Mouse (Mus musculus) kidney, embryonic 15.5 days (tissue): ENCODE data around the gene Tat. TPM values are rescaled to one million over a fixed set of nuclear protein-coding genes. Genes with fewer than 3 reads are reported as not detected.

ENCODE experiments used
- ATAC-seq: fragments of 200-750 bp; cut with Nextera tagmentation; replicated peaks from 2 replicates; pipeline ENCODE4 v1.8.0; 2017; ENCODE audit warnings: moderate TSS enrichment; ENCODE audit not compliant: low FRiP score
- H3K27ac ChIP-seq: fragments of 300-500 bp; sonication (generic); 2 replicates; pipeline ENCODE4 v1.5.1; 2015; ENCODE audit warnings: mild to moderate bottlenecking, inconsistent platforms
- H3K27me3 ChIP-seq: fragments of 300-500 bp; sonication (generic); 2 replicates; pipeline ENCODE4 v1.6.1; 2015; ENCODE audit warnings: inconsistent platforms
- H3K36me3 ChIP-seq: fragments of 300-500 bp; sonication (generic); 2 replicates; pipeline ENCODE4 v1.6.1; 2015; ENCODE audit warnings: inconsistent platforms
- H3K4me1 ChIP-seq: fragments of 300-500 bp; sonication (generic); 2 replicates; pipeline ENCODE4 v1.6.1; 2015; ENCODE audit warnings: inconsistent platforms
- H3K4me2 ChIP-seq: fragments of 300-500 bp; sonication (generic); 2 replicates; pipeline ENCODE4 v1.6.1; 2015; ENCODE audit warnings: moderate library complexity, mild to moderate bottlenecking, inconsistent platforms
- H3K4me3 ChIP-seq: fragments of 300-500 bp; sonication (generic); replicated peaks from 2 replicates; pipeline ENCODE4 v1.5.1; 2015; ENCODE audit warnings: mild to moderate bottlenecking, inconsistent platforms
- H3K9ac ChIP-seq: fragments of 300-500 bp; sonication (generic); 2 replicates; pipeline ENCODE4 v1.6.1; 2015; ENCODE audit warnings: mild to moderate bottlenecking, inconsistent platforms
- H3K9me3 ChIP-seq: fragments of 300-500 bp; sonication (generic); replicated peaks from 2 replicates; pipeline ENCODE4 v1.6.1; 2016; ENCODE audit warnings: inconsistent platforms
- WGBS: fragments of 180-500 bp; shearing (Covaris S2); methylation state at CpG from one replicate; pipeline ENCODE4 v1.1.7; 2015; ENCODE audit warnings: mixed read lengths; 5-methylcytosine and 5-hydroxymethylcytosine counted together
- polyA plus RNA-seq: library from polyadenylated mRNA; unstranded; fragments of >200 nt; fragmentation: Nextera tagmentation; extraction: Ambion mirVana; gene quantifications from 2 replicates; pipeline ENCODE4 v1.2.1, GENCODE M21; 2015

Tat gene
- not detected in 2 replicates for polyA plus RNA-seq

DNA sequence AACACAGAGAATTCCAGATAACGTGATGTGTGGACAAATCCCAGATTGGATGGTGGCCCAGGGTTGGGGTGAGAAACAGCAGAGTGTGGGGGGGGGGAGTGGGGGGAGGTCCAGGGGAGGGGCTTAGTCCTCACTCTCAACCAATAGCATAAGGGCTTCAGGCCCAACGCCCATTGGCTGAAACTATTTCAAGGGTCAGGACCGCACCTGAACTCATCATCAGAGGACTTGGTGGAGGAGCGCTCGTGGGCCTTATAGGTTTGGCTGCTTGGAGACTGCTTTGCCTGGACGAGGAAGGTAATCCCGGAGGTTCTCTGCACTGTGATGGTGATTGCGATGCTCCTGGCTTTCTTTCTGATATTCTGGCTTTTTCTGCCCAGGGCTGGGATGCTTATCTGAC, at the start of gene Tat:
Tat (plus strand) TSS at position 214 of the 400 bp plus-strand sequence.
- H3K4me1 ChIP-seq: no peaks in the 10 kb centered on the region
- H3K9me3 ChIP-seq: no peaks in the 10 kb centered on the region
- ATAC-seq: no peak
- no peak within 1 kb of the TSS for H3K9ac ChIP-seq
- no peak within 1 kb of the TSS for H3K4me2 ChIP-seq
- WGBS: 79% methylated on average over 8 of the region's 8 CpGs
- no peaks in the 10 kb centered on the region for H3K36me3 ChIP-seq
- H3K27ac ChIP-seq: no peak within 1 kb of the TSS
- no peak within 1 kb of the TSS for H3K4me3 ChIP-seq
- 0 out of 2 replicates have a peak, but pooled peaks cover 9% of the 10 kb centered on the region for H3K27me3 ChIP-seq

DNA sequence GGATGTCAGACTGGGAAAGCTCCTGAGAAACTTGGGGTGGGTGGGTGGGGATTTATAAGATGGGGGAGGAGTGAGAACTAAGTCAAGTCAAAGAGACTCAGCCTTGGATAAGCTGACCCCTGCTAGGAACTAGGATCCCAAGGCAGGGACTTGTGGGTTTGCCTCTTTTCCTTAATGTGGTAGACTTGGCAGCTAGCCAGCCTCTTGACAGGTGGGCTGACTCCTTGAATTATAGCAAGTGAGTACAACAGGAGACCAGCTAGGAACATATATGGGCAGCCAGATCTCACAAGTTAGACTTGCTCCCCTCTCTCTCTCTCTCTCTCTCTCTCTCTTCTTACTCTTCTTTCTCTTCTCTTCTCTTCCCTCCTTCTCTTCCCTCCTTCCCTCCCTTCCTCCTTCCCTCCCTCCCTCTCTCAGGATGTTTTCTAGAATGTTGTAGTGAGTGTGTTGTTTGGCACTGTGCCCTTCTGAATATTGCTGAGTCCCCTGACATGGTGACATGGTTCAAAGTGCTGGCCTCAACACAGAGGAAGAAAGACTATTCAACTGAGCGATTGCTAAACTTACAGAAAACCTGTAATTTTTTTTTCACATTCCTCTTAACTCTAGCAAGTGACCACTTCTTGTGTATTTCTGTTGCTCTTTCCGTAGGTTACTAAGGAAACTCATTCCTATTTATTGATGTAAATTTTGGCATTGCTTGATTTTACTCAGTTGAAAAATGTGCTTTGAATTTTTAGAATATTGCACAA, 48.5 kb upstream of the Tat start:
- H3K4me1 ChIP-seq: peaks cover 32% of the 10 kb centered on the region
- peak overlapping the region; percentile 23; the same call in 1 of the 2 replicates for H3K27ac ChIP-seq
- 61% methylated on average over 2 of the region's 2 CpGs for WGBS
- no peak overlapping the region for H3K4me2 ChIP-seq
- H3K36me3 ChIP-seq: peaks cover 42% of the 10 kb centered on the region
- no peak overlapping the region for H3K9ac ChIP-seq
- H3K9me3 ChIP-seq: no peaks in the 10 kb centered on the region
- H3K27me3 ChIP-seq: no peaks in the 10 kb centered on the region
- no peak overlapping the region for H3K4me3 ChIP-seq
- ATAC-seq: peak; percentile 52; the same call in 1 of the 2 replicates

DNA sequence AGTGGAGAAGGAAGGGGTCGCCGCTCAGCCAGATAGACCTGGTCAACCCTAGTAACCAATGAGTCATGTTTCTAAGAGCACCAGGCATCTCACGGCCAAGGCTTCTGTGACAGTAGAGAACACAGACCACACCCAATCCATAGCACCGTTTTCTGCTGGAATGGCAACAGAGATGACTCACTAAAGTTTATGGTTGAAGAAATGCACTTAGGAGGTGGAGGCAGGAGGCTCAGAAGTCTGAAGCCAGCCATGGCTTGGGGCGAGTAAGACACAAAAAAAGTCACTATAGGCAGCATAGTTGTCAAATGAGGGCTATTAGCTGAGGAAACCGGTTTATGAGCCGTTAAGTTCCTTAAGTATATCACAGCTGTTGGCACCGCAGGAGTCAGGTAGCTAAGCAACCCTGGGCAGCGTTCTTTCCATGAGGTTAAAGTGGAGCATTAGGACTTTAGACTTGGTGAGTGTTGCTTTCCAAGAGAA, 45.0 kb upstream of the Tat start:
- H3K9ac ChIP-seq: no peak overlapping the region
- H3K4me2 ChIP-seq: no peak overlapping the region
- 15% methylated on average over 9 of the region's 9 CpGs for WGBS
- H3K27ac ChIP-seq: no peak overlapping the region; the same call in 1 of the 2 replicates
- H3K4me3 ChIP-seq: no peak overlapping the region
- H3K9me3 ChIP-seq: no peaks in the 10 kb centered on the region
- H3K27me3 ChIP-seq: peaks cover 22% of the 10 kb centered on the region
- peak; percentile 50 for ATAC-seq
- H3K36me3 ChIP-seq: peaks cover 23% of the 10 kb centered on the region
- H3K4me1 ChIP-seq: peaks cover 49% of the 10 kb centered on the region

DNA sequence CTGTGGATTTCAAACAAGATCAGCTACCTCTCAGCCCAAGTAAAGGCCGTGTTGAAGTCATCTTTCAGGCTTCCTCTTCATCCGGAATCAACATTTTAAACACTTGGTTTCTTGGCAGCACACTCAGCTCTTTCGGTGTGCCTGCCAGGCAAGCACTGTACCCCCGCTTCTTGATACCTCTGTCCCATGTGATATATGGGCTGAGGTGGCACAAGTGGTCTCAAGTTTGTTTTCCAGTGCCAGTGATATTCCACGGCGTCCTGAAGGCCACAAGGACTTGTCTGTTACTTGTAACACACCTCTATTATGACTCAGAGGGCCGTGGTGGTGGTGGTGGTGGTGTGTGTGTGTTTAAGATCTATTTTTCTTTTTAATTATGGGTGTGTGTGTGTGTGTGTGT, 44.5 kb upstream of the Tat start:
- Histone ChIP-seq H3K9me3 (no peaks in the 10 kb centered on the region), H3K27ac (no peak overlapping the region), H3K36me3 (peaks cover 18% of the 10 kb centered on the region), H3K4me1 (peaks cover 49% of the 10 kb centered on the region), H3K27me3 (peaks cover 26% of the 10 kb centered on the region), H3K4me2 (no peak overlapping the region), H3K4me3 (no peak overlapping the region), H3K9ac (no peak overlapping the region)
- 53% methylated on average over 7 of the region's 7 CpGs for WGBS
- no peak for ATAC-seq

DNA sequence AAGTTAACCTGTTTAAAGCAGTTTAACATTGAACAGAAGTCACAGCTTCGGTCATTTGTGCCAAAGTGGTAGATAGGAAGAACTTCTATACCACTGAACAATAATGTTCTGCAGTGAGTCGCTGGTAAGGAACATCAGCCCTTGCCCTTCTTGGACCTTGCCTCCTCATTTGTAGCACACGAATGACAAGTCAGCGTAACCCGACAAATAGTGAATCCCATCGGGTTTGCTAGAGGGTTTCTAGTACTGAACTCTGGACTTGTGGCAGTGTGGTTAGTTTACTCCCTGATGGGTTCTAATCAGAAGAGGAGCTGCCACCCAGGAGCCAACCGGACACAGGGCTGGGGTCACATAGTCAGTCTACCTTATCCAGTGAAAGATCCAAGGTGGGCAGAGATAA, 44.0 kb upstream of the Tat start:
- H3K4me1 ChIP-seq: peaks cover 43% of the 10 kb centered on the region
- ATAC-seq: no peak
- peaks cover 27% of the 10 kb centered on the region for H3K27me3 ChIP-seq
- peaks cover 12% of the 10 kb centered on the region for H3K36me3 ChIP-seq
- no peak overlapping the region for H3K9ac ChIP-seq
- no peak overlapping the region for H3K4me3 ChIP-seq
- H3K9me3 ChIP-seq: no peaks in the 10 kb centered on the region
- no peak overlapping the region for H3K27ac ChIP-seq
- 88% methylated on average over 7 of the region's 7 CpGs for WGBS
- H3K4me2 ChIP-seq: no peak overlapping the region

DNA sequence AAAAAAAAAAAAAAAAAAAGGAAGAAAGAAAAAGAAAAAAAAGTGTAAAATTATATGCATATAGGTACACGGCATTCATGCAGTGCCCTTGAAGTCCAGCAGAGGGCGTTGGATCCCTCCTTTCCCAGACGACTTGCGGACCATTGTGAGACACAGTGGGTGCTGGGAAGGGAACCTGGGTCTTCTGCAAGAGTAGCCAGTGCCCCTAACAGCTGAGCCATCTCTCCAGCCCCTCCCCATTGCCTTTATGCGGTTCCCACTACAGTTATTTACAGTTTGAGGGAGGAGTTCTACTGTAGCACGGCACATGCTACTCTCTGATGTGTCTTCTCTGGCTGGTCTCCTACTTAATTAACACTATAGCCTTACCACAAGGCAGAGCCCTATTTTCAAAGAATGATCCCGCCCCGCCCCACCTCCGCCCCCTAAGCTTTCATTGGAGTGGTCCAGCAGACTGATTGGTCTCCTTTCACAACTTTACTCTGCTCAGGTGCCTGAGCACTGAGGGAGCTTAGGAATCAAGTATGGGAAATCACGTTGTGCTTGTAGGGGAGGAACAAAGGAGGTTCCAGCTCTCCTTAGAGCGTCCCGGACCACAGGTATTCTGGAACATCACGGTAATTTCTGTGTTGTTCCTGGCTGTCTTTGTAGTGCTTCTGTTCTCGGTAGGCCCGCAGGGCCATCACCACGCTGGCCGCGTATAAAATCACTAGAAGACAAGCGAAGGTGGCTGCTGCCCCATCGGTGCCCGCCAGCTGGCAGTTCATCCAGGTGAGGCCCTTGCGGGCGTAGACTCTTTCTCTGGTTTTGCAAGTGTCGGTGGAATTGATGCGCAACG, 42.6 kb upstream of the Tat start:
- Histone ChIP-seq H3K4me3 (peak overlapping the region; percentile 33), H3K27ac (no peak overlapping the region), H3K4me1 (peaks cover 32% of the 10 kb centered on the region), H3K27me3 (peaks cover 36% of the 10 kb centered on the region), H3K9me3 (no peaks in the 10 kb centered on the region), H3K9ac (peak overlapping the region; percentile 8; the same call in 1 of the 2 replicates), H3K36me3 (0 out of 2 replicates have a peak, but pooled peaks cover 10% of the 10 kb centered on the region), H3K4me2 (peak overlapping the region; percentile 68)
- ATAC-seq: peak; percentile 60
- under 1% methylated on average over 26 of the region's 26 CpGs for WGBS

DNA sequence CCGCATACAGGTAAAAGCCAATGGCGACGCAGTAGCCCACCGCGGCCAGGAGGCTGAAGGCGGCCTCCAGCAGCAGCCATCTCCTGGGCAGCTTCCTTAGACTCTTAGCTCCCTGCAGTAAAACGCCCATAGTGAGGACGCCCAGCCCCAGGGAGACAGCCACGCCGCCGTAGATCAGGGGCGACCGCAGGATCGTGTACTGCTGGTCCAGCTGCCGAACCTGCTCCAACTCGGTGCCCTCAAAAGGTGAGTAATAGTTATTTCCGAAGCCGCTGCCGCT, 42.0 kb upstream of the Tat start:
- Histone ChIP-seq H3K4me1 (peaks cover 31% of the 10 kb centered on the region), H3K36me3 (0 out of 2 replicates have a peak, but pooled peaks cover 5% of the 10 kb centered on the region), H3K4me3 (peak overlapping the region; percentile 33), H3K27ac (no peak overlapping the region), H3K4me2 (peak overlapping the region; percentile 68), H3K27me3 (peaks cover 38% of the 10 kb centered on the region), H3K9ac (peak overlapping the region; percentile 8; the same call in 1 of the 2 replicates), H3K9me3 (no peaks in the 10 kb centered on the region)
- no peak for ATAC-seq
- WGBS: 3% methylated on average over 19 of the region's 19 CpGs

DNA sequence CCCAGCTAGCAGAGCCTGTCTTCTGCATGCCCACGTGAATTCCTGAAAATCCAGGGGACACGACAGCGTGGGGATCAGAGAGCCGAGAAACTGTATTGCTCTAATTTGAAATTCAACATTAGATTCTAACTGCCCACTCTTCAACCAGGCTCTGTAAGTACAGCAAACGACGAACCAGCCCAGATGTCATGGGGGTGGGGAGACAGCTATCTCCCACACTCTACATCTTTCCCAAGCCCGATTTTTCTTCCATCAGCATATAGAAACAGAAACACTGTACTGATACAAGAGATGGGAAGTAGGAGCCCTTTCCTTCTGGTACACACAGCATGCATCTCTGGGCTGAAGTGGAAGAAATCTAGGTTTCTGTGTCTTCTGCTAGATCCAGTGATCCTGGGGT, 38.1 kb upstream of the Tat start:
- WGBS: 74% methylated on average over 7 of the region's 7 CpGs
- ATAC-seq: no peak

DNA sequence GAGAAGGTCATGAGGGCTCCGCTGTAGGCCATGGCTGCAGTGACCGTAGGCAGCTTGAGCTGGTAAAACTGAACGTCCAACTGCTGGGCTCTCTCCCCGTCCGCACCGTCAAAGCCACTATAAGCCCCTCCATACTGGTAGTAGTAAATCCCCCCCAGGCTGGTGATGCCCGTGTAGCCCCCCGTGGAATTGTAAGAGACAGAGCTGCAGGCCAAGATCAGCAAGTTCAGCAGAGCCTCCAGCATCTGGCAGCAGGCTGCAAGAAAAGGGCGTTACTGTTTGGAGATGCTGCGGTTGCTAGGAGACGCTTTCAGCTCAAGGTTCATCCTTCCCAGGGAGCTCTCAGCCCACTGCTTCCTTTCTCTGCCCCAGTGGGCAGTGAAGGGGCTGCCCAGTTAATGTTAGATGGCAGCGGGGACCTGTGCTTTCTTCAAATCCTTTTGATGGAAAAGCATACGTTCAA, 35.7 kb upstream of the Tat start:
- WGBS: 57% methylated on average over 13 of the region's 13 CpGs
- Histone ChIP-seq H3K4me2 (no peak overlapping the region), H3K4me3 (no peak overlapping the region), H3K9me3 (no peaks in the 10 kb centered on the region), H3K4me1 (peaks cover 18% of the 10 kb centered on the region), H3K9ac (no peak overlapping the region), H3K27me3 (peaks cover 27% of the 10 kb centered on the region), H3K36me3 (no peaks in the 10 kb centered on the region), H3K27ac (no peak overlapping the region)
- no peak for ATAC-seq

More for the DNA sequence above, 38.1 kb upstream of the Tat start:
- Histone ChIP-seq H3K4me2 (no peak overlapping the region), H3K9ac (no peak overlapping the region), H3K4me3 (no peak overlapping the region), H3K27ac (no peak overlapping the region), H3K36me3 (no peaks in the 10 kb centered on the region), H3K9me3 (no peaks in the 10 kb centered on the region), H3K27me3 (peaks cover 43% of the 10 kb centered on the region), H3K4me1 (peaks cover 20% of the 10 kb centered on the region)

DNA sequence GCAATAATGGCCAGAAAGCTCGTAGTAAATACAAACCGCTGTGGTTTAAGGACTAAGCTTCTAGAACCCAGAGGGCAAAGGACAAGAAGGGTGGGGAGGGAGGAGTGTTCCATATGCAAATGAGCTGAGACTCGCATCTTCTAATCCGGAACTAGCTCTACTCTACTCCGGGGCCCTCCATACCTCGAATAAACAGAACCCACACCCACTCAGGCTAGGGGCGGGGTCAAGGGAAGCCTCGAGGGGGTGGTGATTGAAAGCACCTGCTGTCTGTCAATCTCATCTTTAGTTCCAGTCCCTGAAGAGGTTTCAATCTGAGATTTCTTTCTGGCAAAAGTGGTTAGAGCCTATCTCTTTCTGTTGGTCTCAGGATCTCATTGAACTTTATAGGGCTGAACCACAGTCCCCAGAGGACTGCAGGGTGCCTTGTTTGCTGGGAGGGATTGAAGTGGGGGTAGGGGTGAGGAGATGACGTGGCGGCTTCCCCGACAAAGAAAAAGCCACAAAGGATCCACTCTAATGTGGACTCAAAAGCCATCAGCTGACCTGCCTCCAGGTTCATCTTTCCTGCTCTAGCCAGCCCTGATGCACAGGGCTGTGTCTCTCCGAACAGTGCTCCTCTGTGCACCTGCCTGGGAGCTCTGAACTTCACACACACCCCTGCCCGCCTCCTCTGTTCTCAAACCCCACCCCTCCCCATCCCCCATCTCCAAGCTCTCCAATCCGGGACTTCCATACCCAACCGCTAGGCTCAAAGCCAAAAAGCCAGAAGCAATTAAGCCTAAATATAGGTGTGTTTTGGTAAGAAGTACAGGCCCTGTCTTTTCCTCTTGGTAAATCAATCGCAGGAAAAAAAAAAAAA, 32.8 kb upstream of the Tat start:
- Histone ChIP-seq H3K4me2 (peak overlapping the region; percentile 39), H3K27ac (peak overlapping the region; percentile 37; the same call in 1 of the 2 replicates)

DNA sequence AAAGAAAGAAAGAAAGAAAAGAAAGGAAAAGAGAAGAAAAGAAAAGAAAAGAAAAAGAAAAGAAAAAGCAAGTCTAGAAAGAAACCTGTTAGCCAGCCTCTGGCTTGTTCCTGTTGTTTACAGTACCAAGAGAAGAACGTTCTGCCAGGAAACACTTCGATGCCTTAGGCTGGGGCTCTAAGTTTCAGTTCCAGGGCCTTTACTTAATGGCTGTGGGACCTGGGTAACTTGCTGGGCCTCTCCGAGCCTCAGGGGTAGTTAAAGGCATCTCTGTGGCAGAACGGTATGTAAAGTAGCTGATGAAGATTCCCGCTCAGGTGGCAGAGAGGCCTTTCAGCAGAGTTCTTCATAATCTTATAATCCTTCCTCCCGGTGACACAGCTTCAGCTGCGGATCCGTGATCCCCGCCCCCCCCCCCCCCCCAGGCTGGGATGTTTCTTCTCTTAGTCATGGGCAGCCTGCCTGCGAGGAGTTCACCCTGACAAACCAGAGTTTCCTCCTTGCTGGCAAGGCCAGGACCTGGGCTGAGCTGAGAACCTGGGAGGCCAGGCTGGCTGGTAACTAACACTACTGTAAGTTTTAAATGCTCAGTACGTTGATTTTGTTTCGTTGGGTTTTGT, 32.1 kb upstream of the Tat start:
- Histone ChIP-seq H3K27ac (0 out of 2 replicates have a peak overlapping the region, but pooled peaks have one; percentile 41), H3K4me2 (no peak overlapping the region), H3K9me3 (no peaks in the 10 kb centered on the region), H3K27me3 (peaks cover 41% of the 10 kb centered on the region), H3K4me3 (no peak overlapping the region), H3K9ac (no peak overlapping the region), H3K4me1 (peaks cover 30% of the 10 kb centered on the region), H3K36me3 (no peaks in the 10 kb centered on the region)
- no peak for ATAC-seq
- 29% methylated on average over 12 of the region's 12 CpGs for WGBS

More for the DNA sequence above, 32.8 kb upstream of the Tat start:
- 0 out of 2 replicates have a peak overlapping the region, but pooled peaks have one; percentile 3 for H3K4me3 ChIP-seq
- WGBS: 7% methylated on average over 16 of the region's 16 CpGs
- no peaks in the 10 kb centered on the region for H3K9me3 ChIP-seq
- ATAC-seq: peak; percentile 61; the same call in 1 of the 2 replicates
- H3K9ac ChIP-seq: no peak overlapping the region
- peaks cover 38% of the 10 kb centered on the region for H3K27me3 ChIP-seq
- H3K36me3 ChIP-seq: no peaks in the 10 kb centered on the region
- peaks cover 28% of the 10 kb centered on the region for H3K4me1 ChIP-seq
